Mouse (Mus musculus) cerebellum, adult 2 months (tissue): ENCODE measurements around the gene Rnf130.

ENCODE experiments used
- CTCF ChIP-seq: fragments of 200-500 bp; IDR thresholded peaks from 2 replicates; pipeline ENCODE4 v1.5.1; 2011; ENCODE audit warnings: low read depth, mild to moderate bottlenecking, control low read depth, low read length, moderate library complexity, borderline replicate concordance; ENCODE audit not compliant: insufficient read depth
- POLR2A ChIP-seq: fragments of 200-500 bp; IDR thresholded peaks from 2 replicates; pipeline ENCODE4 v1.6.1; 2011; ENCODE audit warnings: low read length, control low read depth, borderline replicate concordance; ENCODE audit not compliant: insufficient read depth

GRCm38 (mm10) chr11:50076756-50077155 lies 51.6 kb downstream of the Rnf130 start:
- no peak for TF ChIP-seq POLR2A
- TF ChIP-seq CTCF: no peak
